Mouse (Mus musculus) testis, adult 2 months (tissue): ENCODE results near the gene Ccnt1. TPM values are rescaled to one million over a fixed set of nuclear protein-coding genes. Genes with fewer than 3 reads are reported as not detected.

Experiments used
- H3K27ac ChIP-seq: fragments of 200-500 bp; 2 replicates; pipeline ENCODE4 v1.5.1; 2012; ENCODE audit warnings: low read depth, low read length; ENCODE audit not compliant: control insufficient read depth, insufficient read depth
- H3K27me3 ChIP-seq: fragments of 200-500 bp; 2 replicates; pipeline ENCODE4 v1.6.1; 2012; ENCODE audit warnings: mild to moderate bottlenecking, low read length, moderate library complexity; ENCODE audit not compliant: control insufficient read depth, insufficient read depth
- H3K36me3 ChIP-seq: fragments of 200-500 bp; 2 replicates; pipeline ENCODE4 v1.6.1; 2012; ENCODE audit warnings: mild to moderate bottlenecking, low read length; ENCODE audit not compliant: control insufficient read depth, insufficient read depth
- H3K4me1 ChIP-seq: fragments of 200-500 bp; 2 replicates; pipeline ENCODE4 v1.6.1; 2012; ENCODE audit warnings: low read length; ENCODE audit not compliant: control insufficient read depth, insufficient read depth
- H3K4me3 ChIP-seq: fragments of 200-500 bp; 2 replicates; pipeline ENCODE4 v1.5.1; 2012; ENCODE audit warnings: low read depth, mild to moderate bottlenecking, low read length, moderate library complexity, mixed read lengths; ENCODE audit not compliant: control insufficient read depth
- CTCF ChIP-seq: fragments of 200-500 bp; IDR thresholded peaks from 2 replicates; pipeline ENCODE4 v1.5.1; 2012; ENCODE audit warnings: low read depth, mild to moderate bottlenecking, inconsistent platforms, low read length, moderate library complexity; ENCODE audit not compliant: control insufficient read depth, insufficient read depth, insufficient replicate concordance
- POLR2A ChIP-seq: fragments of 200-500 bp; IDR thresholded peaks from 2 replicates; pipeline ENCODE4 v1.6.1; 2012; ENCODE audit warnings: low read depth, mild to moderate bottlenecking, inconsistent platforms, low read length, moderate library complexity; ENCODE audit not compliant: control insufficient read depth
- polyA plus RNA-seq: library from polyadenylated mRNA; depleted of rRNA; stranded (reverse); fragments of >200 nt; gene quantifications from 2 replicates; pipeline ENCODE4 v1.2.3, GENCODE M21; 2012; rRNA removed

Ccnt1 gene
- polyA plus RNA-seq, 1 experiment: 15.1 TPM

GRCm38 (mm10) chr15:98504514-98504913 lies 66.2 kb downstream of the Ccnt1 start:
- Histone ChIP-seq H3K27me3 (no peaks in the 10 kb centered on the region), H3K4me1 (peaks cover 8% of the 10 kb centered on the region), H3K4me3 (no peak overlapping the region), H3K36me3 (no peaks in the 10 kb centered on the region), H3K27ac (no peak overlapping the region)
- TF ChIP-seq CTCF (peak; percentile 82), POLR2A (no peak)

DNA sequence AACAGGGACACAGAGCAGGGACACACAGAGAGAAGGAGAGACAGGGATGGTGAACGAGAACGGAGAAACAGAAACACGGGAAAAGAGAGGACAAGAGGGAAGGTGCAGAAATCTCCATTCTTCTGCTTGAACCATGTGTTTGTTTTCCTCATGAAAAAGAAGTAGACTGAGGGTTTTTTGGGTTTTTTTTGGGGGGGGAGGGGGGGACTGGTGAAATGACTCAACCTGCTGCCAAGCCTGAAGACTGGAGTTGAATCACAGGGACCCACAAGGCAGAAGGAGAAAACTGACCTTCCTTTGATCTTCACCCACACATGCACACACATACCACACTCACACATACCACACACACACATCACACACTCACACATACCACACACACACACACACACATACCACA lies 67.4 kb downstream of the Ccnt1 start:
- Histone ChIP-seq H3K36me3 (no peaks in the 10 kb centered on the region), H3K27me3 (no peaks in the 10 kb centered on the region), H3K27ac (no peak overlapping the region), H3K4me3 (no peak overlapping the region), H3K4me1 (peaks cover 8% of the 10 kb centered on the region)
- TF ChIP-seq CTCF: no peak
- no peak for TF ChIP-seq POLR2A

DNA sequence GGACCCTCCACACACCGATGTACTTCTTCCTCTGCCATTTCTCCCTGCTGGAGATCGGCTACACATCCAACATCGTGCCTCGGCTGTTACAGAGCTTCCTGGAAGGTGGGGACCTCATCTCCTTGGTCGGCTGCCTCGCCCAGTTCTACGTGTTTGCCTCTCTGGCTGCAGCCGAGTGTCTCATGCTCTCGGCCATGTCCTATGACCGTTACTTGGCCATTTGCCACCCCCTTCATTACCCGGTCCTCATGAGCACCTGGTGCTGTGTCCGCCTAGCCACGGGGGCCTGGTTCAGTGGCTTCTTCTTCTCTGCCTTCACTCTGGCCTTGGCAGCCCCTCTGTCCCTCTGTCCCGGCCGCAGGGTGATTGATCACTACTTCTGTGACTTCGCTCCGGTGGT lies 73.1 kb downstream of the Ccnt1 start:
- no peaks in the 10 kb centered on the region for H3K27me3 ChIP-seq
- TF ChIP-seq CTCF: 0 out of 2 replicates have a peak, but pooled peaks have one; percentile 2
- TF ChIP-seq POLR2A: no peak
- no peak overlapping the region for H3K27ac ChIP-seq
- no peaks in the 10 kb centered on the region for H3K36me3 ChIP-seq
- peak overlapping the region; percentile 64 for H3K4me3 ChIP-seq
- peaks cover 10% of the 10 kb centered on the region for H3K4me1 ChIP-seq

DNA sequence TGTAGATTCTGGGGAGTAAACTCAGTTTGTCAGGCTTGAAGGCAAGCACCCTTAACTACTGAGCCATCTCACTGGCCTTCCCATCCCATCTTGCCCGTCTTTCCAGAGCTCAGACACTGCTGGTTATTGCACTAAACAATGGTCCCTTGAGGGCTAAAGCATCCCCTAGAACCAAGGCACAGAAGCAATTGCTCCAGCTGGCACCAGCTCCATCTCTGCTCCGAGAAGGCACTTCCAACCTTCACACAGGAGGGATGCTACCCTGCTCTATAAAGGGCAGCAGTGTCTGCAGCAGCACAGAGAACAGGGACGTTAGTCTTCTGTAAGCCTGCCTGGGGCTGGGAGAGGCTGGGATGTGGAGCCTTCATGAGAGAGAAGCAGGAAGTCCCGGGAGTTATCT lies 78.6 kb downstream of the Ccnt1 start, which contains the start of gene Olfr279:
Olfr279 (plus strand) TSS at position 301 of the 400 bp plus-strand sequence.
- no peak for TF ChIP-seq POLR2A

GRCm38 (mm10) chr15:98491332-98491731 lies 79.4 kb downstream of the Ccnt1 start:
- Histone ChIP-seq H3K27me3 (no peaks in the 10 kb centered on the region), H3K36me3 (no peaks in the 10 kb centered on the region), H3K4me1 (no peaks in the 10 kb centered on the region), H3K4me3 (no peak overlapping the region), H3K27ac (no peak overlapping the region)
- no peak for TF ChIP-seq CTCF

More for the DNA sequence above, 78.6 kb downstream of the Ccnt1 start, which contains the start of gene Olfr279:
- no peaks in the 10 kb centered on the region for H3K36me3 ChIP-seq
- no peak within 1 kb of the TSS for H3K4me3 ChIP-seq
- H3K27me3 ChIP-seq: no peaks in the 10 kb centered on the region
- no peak within 1 kb of the TSS for H3K27ac ChIP-seq
- H3K4me1 ChIP-seq: no peaks in the 10 kb centered on the region; the same call in 1 of the 2 replicates

Other genes with a start within 250 kb of the Ccnt1 start
- not detected in 2 replicates for gene Olfr284, start 229.9 kb downstream of the Ccnt1 start, polyA plus RNA-seq
- not detected in 2 replicates for gene Olfr283, start 190.0 kb downstream of the Ccnt1 start, polyA plus RNA-seq
- gene Olfr282, start 139.7 kb downstream of the Ccnt1 start, polyA plus RNA-seq: 0.11 TPM in 1 of 2 replicates, not detected in the other
- gene Olfr281, start 118.3 kb downstream of the Ccnt1 start, polyA plus RNA-seq: not detected in 2 replicates
- gene OR5BS1P, start 101.0 kb downstream of the Ccnt1 start, polyA plus RNA-seq: not detected in 2 replicates
- not detected in 2 replicates for gene Lalba, start 88.2 kb downstream of the Ccnt1 start, polyA plus RNA-seq
- gene Olfr279, start 78.5 kb downstream of the Ccnt1 start, polyA plus RNA-seq: 0.48 and 1.1 TPM in 2 replicates
- 19.8 and 20.1 TPM in 2 replicates for gene Kansl2, start 36.7 kb downstream of the Ccnt1 start, polyA plus RNA-seq
- gene 4930415O20Rik, start 81 bp upstream of the Ccnt1 start, polyA plus RNA-seq: 88.1 and 104 TPM in 2 replicates
- gene Adcy6, start 39.2 kb upstream of the Ccnt1 start, polyA plus RNA-seq: 15.0 and 18.8 TPM in 2 replicates
- 3.1 and 3.2 TPM in 2 replicates for gene Cacnb3, start 59.9 kb upstream of the Ccnt1 start, polyA plus RNA-seq
- gene Ddx23, start 92.0 kb upstream of the Ccnt1 start, polyA plus RNA-seq: 15.1 and 16.9 TPM in 2 replicates
- 0.32 and 0.46 TPM in 2 replicates for gene Rnd1, start 106.5 kb upstream of the Ccnt1 start, polyA plus RNA-seq
- gene Ccdc65, start 137.3 kb upstream of the Ccnt1 start, polyA plus RNA-seq: 158 and 181 TPM in 2 replicates
- 1.0 and 1.4 TPM in 2 replicates for gene Fkbp11, start 157.3 kb upstream of the Ccnt1 start, polyA plus RNA-seq
- gene Arf3, start 192.3 kb upstream of the Ccnt1 start, polyA plus RNA-seq: 60.1 and 80.4 TPM in 2 replicates
- 0.47 and 0.67 TPM in 2 replicates for gene Wnt10b, start 207.2 kb upstream of the Ccnt1 start, polyA plus RNA-seq
- gene Wnt1, start 218.9 kb upstream of the Ccnt1 start, polyA plus RNA-seq: 3.5 and 4.0 TPM in 2 replicates
- 0.02 TPM in 1 of 2 replicates, not detected in the other for gene Ddn, start 238.6 kb upstream of the Ccnt1 start, polyA plus RNA-seq